Mouse (Mus musculus) embryonic facial prominence, embryonic 10.5 days (tissue): ENCODE measurements around the gene Cox14. TPM values are rescaled to one million over a fixed set of nuclear protein-coding genes. Genes with fewer than 3 reads are reported as not detected.

ENCODE experiments used
- DNase-seq: peaks from one replicate; pipeline ENCODE4 v3.0.0-alpha.2; 2017; ENCODE audit warnings: low spot score
- H3K27ac ChIP-seq: fragments of 300-500 bp; sonication (generic); replicated peaks from 2 replicates; pipeline ENCODE4 v1.5.1; 2016; ENCODE audit warnings: mild to moderate bottlenecking
- H3K27me3 ChIP-seq: fragments of 300-500 bp; sonication (generic); replicated peaks from 2 replicates; pipeline ENCODE4 v1.6.1; 2016; ENCODE audit warnings: low read depth, mild to moderate bottlenecking; ENCODE audit not compliant: poor library complexity, severe bottlenecking
- H3K36me3 ChIP-seq: fragments of 300-500 bp; sonication (generic); replicated peaks from 2 replicates; pipeline ENCODE4 v1.6.1; 2016; ENCODE audit warnings: mild to moderate bottlenecking, moderate library complexity
- H3K4me1 ChIP-seq: fragments of 300-500 bp; sonication (generic); 2 replicates; pipeline ENCODE4 v1.6.1; 2016
- H3K4me3 ChIP-seq: fragments of 300-500 bp; sonication (generic); 2 replicates; pipeline ENCODE4 v1.5.1; 2016; ENCODE audit warnings: mild to moderate bottlenecking, moderate library complexity
- H3K9me3 ChIP-seq: fragments of 300-500 bp; sonication (generic); 2 replicates; pipeline ENCODE4 v1.6.1; 2016; ENCODE audit warnings: mild to moderate bottlenecking
- WGBS: fragments of 180-500 bp; shearing (Covaris S2); methylation state at CpG from one replicate; pipeline ENCODE4 v1.1.7; 2016; 5-methylcytosine and 5-hydroxymethylcytosine counted together
- polyA plus RNA-seq: library from polyadenylated mRNA; unstranded; fragments of >200 nt; fragmentation: Nextera tagmentation; extraction: Ambion mirVana; gene quantifications from 2 replicates; pipeline ENCODE4 v1.2.1, GENCODE M21; 2016

Gene Cox14
- polyA plus RNA-seq, 1 experiment from 2014 or later: 129 TPM

- H3K27me3 ChIP-seq: no peaks in the 10 kb centered on the region
- H3K4me3 ChIP-seq: no peak overlapping the region
- no peak for DNase-seq
- H3K36me3 ChIP-seq: peaks cover 99% of the 10 kb centered on the region
- 60% methylated on average over 13 of the region's 13 CpGs for WGBS
- peaks cover 35% of the 10 kb centered on the region for H3K4me1 ChIP-seq
- no peaks in the 10 kb centered on the region for H3K9me3 ChIP-seq
- no peak overlapping the region for H3K27ac ChIP-seq
These were observed 12.5 kb upstream of the Cox14 start for GRCm38 (mm10) chr15:99712666-99713559.

- WGBS: 82% methylated on average over 3 of the region's 3 CpGs
- peaks cover 99% of the 10 kb centered on the region for H3K36me3 ChIP-seq
- peaks cover 35% of the 10 kb centered on the region for H3K4me1 ChIP-seq
These were observed 11.8 kb upstream of the Cox14 start for GRCm38 (mm10) chr15:99713569-99713968.

GRCm38 (mm10) chr15:99714206-99714605, 11.2 kb upstream of the Cox14 start:
- Histone ChIP-seq H3K27me3 (no peaks in the 10 kb centered on the region), H3K4me3 (no peak overlapping the region), H3K36me3 (peaks cover 99% of the 10 kb centered on the region), H3K9me3 (no peaks in the 10 kb centered on the region), H3K4me1 (peaks cover 35% of the 10 kb centered on the region), H3K27ac (no peak overlapping the region)
- 69% methylated on average over 4 of the region's 4 CpGs for WGBS
- DNase-seq: no peak

More at GRCm38 (mm10) chr15:99713569-99713968, 11.8 kb upstream of the Cox14 start:
- no peak for DNase-seq
- H3K4me3 ChIP-seq: no peak overlapping the region
- H3K27me3 ChIP-seq: no peaks in the 10 kb centered on the region
- H3K27ac ChIP-seq: no peak overlapping the region
- H3K9me3 ChIP-seq: no peaks in the 10 kb centered on the region

GRCm38 (mm10) chr15:99714858-99715257, 10.6 kb upstream of the Cox14 start:
- no peak overlapping the region for H3K27ac ChIP-seq
- H3K4me1 ChIP-seq: peaks cover 35% of the 10 kb centered on the region
- peak; percentile 82 for DNase-seq
- H3K27me3 ChIP-seq: no peaks in the 10 kb centered on the region
- H3K36me3 ChIP-seq: peaks cover 94% of the 10 kb centered on the region
- no peak overlapping the region for H3K4me3 ChIP-seq
- WGBS: 55% methylated on average over 7 of the region's 7 CpGs
- no peaks in the 10 kb centered on the region for H3K9me3 ChIP-seq

GRCm38 (mm10) chr15:99715361-99715865, 10.0 kb upstream of the Cox14 start:
- Histone ChIP-seq H3K27me3 (no peaks in the 10 kb centered on the region), H3K4me3 (no peak overlapping the region), H3K9me3 (no peaks in the 10 kb centered on the region), H3K36me3 (peaks cover 94% of the 10 kb centered on the region), H3K27ac (no peak overlapping the region), H3K4me1 (peaks cover 35% of the 10 kb centered on the region)
- WGBS: 84% methylated on average over 13 of the region's 13 CpGs
- DNase-seq: no peak

- no peaks in the 10 kb centered on the region for H3K27me3 ChIP-seq
- DNase-seq: peak; percentile 25
- H3K27ac ChIP-seq: 0 out of 2 replicates have a peak overlapping the region, but pooled peaks have one; percentile 41
- peaks cover 92% of the 10 kb centered on the region for H3K36me3 ChIP-seq
- WGBS: 60% methylated on average over 11 of the region's 11 CpGs
- H3K9me3 ChIP-seq: no peaks in the 10 kb centered on the region
- peaks cover 35% of the 10 kb centered on the region for H3K4me1 ChIP-seq
- H3K4me3 ChIP-seq: no peak overlapping the region
These were observed 9.3 kb upstream of the Cox14 start for GRCm38 (mm10) chr15:99715982-99716746.

GRCm38 (mm10) chr15:99716814-99717213, 8.6 kb upstream of the Cox14 start:
- Histone ChIP-seq H3K36me3 (peaks cover 92% of the 10 kb centered on the region), H3K27me3 (no peaks in the 10 kb centered on the region), H3K4me3 (no peak overlapping the region), H3K27ac (no peak overlapping the region), H3K4me1 (peaks cover 38% of the 10 kb centered on the region), H3K9me3 (no peaks in the 10 kb centered on the region)
- no peak for DNase-seq
- WGBS: 86% methylated on average over 12 of the region's 12 CpGs

GRCm38 (mm10) chr15:99717386-99718334, 7.8 kb upstream of the Cox14 start, which contains the start of gene Gpd1:
Gene Gpd1 (plus strand): TSS chr15:99717515.
- no peak for DNase-seq
- 66% methylated on average over 26 of the region's 26 CpGs for WGBS
- Histone ChIP-seq H3K4me3 (no peak within 1 kb of the TSS), H3K27me3 (no peaks in the 10 kb centered on the region), H3K9me3 (no peaks in the 10 kb centered on the region), H3K4me1 (peaks cover 41% of the 10 kb centered on the region), H3K36me3 (peaks cover 91% of the 10 kb centered on the region), H3K27ac (no peak within 1 kb of the TSS)

GRCm38 (mm10) chr15:99718461-99719021, 6.9 kb upstream of the Cox14 start:
- no peak overlapping the region for H3K4me3 ChIP-seq
- H3K9me3 ChIP-seq: no peaks in the 10 kb centered on the region
- no peaks in the 10 kb centered on the region for H3K27me3 ChIP-seq
- H3K36me3 ChIP-seq: peaks cover 90% of the 10 kb centered on the region
- WGBS: 92% methylated on average over 9 of the region's 9 CpGs
- peaks cover 42% of the 10 kb centered on the region for H3K4me1 ChIP-seq
- H3K27ac ChIP-seq: no peak overlapping the region
- DNase-seq: no peak

GRCm38 (mm10) chr15:99719865-99720264, 5.6 kb upstream of the Cox14 start:
- no peaks in the 10 kb centered on the region for H3K9me3 ChIP-seq
- H3K27ac ChIP-seq: no peak overlapping the region
- peaks cover 54% of the 10 kb centered on the region for H3K4me1 ChIP-seq
- H3K4me3 ChIP-seq: no peak overlapping the region
- peaks cover 77% of the 10 kb centered on the region for H3K36me3 ChIP-seq
- WGBS: 79% methylated on average over 8 of the region's 8 CpGs
- no peaks in the 10 kb centered on the region for H3K27me3 ChIP-seq
- DNase-seq: no peak

- 82% methylated on average over 25 of the region's 25 CpGs for WGBS
- H3K9me3 ChIP-seq: no peaks in the 10 kb centered on the region
- peaks cover 54% of the 10 kb centered on the region for H3K36me3 ChIP-seq
- H3K27ac ChIP-seq: no peak overlapping the region
- peaks cover 52% of the 10 kb centered on the region for H3K4me1 ChIP-seq
- H3K27me3 ChIP-seq: no peaks in the 10 kb centered on the region
- no peak overlapping the region for H3K4me3 ChIP-seq
- DNase-seq: no peak
These were observed 3.3 kb upstream of the Cox14 start for GRCm38 (mm10) chr15:99721921-99722743.
